Mouse (Mus musculus): ENCODE measurements around the gene Plekhb2. TPM values are rescaled to one million over a fixed set of nuclear protein-coding genes. Genes with fewer than 3 reads are reported as not detected.
A peak's percentile ranks its signal among the peaks of the same experiment; 100 is the strongest.

Plekhb2 gene
- total and polyA plus RNA-seq, 3 experiments = 72.7 to 117 (median 102) TPM

- Histone ChIP-seq H3K4me3 (no peak overlapping the region), H3K9ac (ENCODE audit: low read depth, low read length) (no peak overlapping the region), H3K36me3 (ENCODE audit: control insufficient read depth, insufficient read depth, low read length) (no peaks in the 10 kb centered on the region), H3K79me2 (replicated peaks; ENCODE audit: control insufficient read depth, insufficient read depth, low read length) (no peaks in the 10 kb centered on the region), H3K4me1 (ENCODE audit: control insufficient read depth, insufficient read depth, low read length) (no peaks in the 10 kb centered on the region), H3K27me3 (ENCODE audit: control insufficient read depth, insufficient read depth, low read length) (no peaks in the 10 kb centered on the region), H3K27ac (no peak overlapping the region)
- intact Hi-C loops (cut with DNase I) = no loop called here
- TF ChIP-seq EP300 (IDR thresholded peaks at IDR 0.05; ENCODE audit: insufficient read depth, low read depth, low read length) (no peak), CTCF (IDR thresholded peaks at IDR 0.05) (no peak), POLR2A (IDR thresholded peaks at IDR 0.05; ENCODE audit: insufficient read depth, low read depth, low read length) (no peak)
- DNase-seq = no peak
- whole genome bisulfite sequencing = 93% methylated on average over 9 of the region's 9 CpGs
Measured at GRCm38 (mm10) chr1:34871170-34871569, 21.4 kb downstream of the Plekhb2 start.

- H3K9ac ChIP-seq (ENCODE audit: low read depth, low read length) = no peak overlapping the region
- H3K27me3 ChIP-seq (ENCODE audit: control insufficient read depth, insufficient read depth, low read length) = no peaks in the 10 kb centered on the region
- no peak overlapping the region for H3K27ac ChIP-seq
- H3K4me1 ChIP-seq (ENCODE audit: control insufficient read depth, insufficient read depth, low read length) = no peaks in the 10 kb centered on the region
- H3K79me2 ChIP-seq (replicated peaks; ENCODE audit: control insufficient read depth, insufficient read depth, low read length) = no peaks in the 10 kb centered on the region
- H3K4me3 ChIP-seq = no peak overlapping the region
- TF ChIP-seq CTCF (IDR thresholded peaks at IDR 0.05) (no peak), EP300 (IDR thresholded peaks at IDR 0.05; ENCODE audit: insufficient read depth, low read depth, low read length) (no peak), POLR2A (IDR thresholded peaks at IDR 0.05; ENCODE audit: insufficient read depth, low read depth, low read length) (no peak)
- intact Hi-C loops (cut with DNase I) = no loop called here
- no peak for DNase-seq
- 72% methylated on average over 5 of the region's 5 CpGs for WGBS
- no peaks in the 10 kb centered on the region for H3K36me3 ChIP-seq (ENCODE audit: control insufficient read depth, insufficient read depth, low read length)
Measured at GRCm38 (mm10) chr1:34873551-34873950, 23.8 kb downstream of the Plekhb2 start.

DNA sequence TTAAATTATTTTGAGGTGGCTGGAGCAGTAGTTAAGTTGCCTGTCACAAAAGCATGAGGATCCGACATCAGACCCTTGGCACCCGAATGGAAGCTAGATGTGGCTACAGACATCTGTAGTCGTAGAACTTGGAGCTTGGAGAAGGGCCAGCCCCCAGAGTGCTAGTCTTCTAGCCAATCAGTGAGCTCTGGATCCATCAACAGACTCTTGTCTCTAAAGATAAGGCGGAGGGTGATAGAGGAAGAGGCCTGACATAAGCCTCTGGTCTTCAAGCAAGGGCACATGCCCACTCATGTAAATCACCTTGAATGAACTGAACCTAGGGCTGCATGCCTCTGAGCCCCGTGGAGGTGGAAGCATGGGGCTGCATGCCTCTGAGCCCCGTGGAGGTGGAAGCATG lies 29.8 kb downstream of the Plekhb2 start:
- no peak overlapping the region for H3K9ac ChIP-seq (ENCODE audit: low read depth, low read length)
- no peaks in the 10 kb centered on the region for H3K79me2 ChIP-seq (replicated peaks; ENCODE audit: control insufficient read depth, insufficient read depth, low read length)
- DNase-seq = no peak
- no peak for TF ChIP-seq POLR2A (IDR thresholded peaks at IDR 0.05; ENCODE audit: insufficient read depth, low read depth, low read length)
- H3K4me3 ChIP-seq = no peak overlapping the region
- no peaks in the 10 kb centered on the region for H3K27me3 ChIP-seq (ENCODE audit: control insufficient read depth, insufficient read depth, low read length)
- 49% methylated on average over 6 of the region's 6 CpGs for WGBS
- H3K36me3 ChIP-seq (ENCODE audit: control insufficient read depth, insufficient read depth, low read length) = no peaks in the 10 kb centered on the region
- intact Hi-C loops (cut with DNase I) = no loop called here
- no peak overlapping the region for H3K27ac ChIP-seq
- no peaks in the 10 kb centered on the region for H3K4me1 ChIP-seq (ENCODE audit: control insufficient read depth, insufficient read depth, low read length)

GRCm38 (mm10) chr1:34883776-34884175 lies 34.0 kb downstream of the Plekhb2 start:
- TF ChIP-seq CTCF (IDR thresholded peaks at IDR 0.05) (no peak), EP300 (IDR thresholded peaks at IDR 0.05; ENCODE audit: insufficient read depth, low read depth, low read length) (no peak), POLR2A (IDR thresholded peaks at IDR 0.05; ENCODE audit: insufficient read depth, low read depth, low read length) (no peak)
- H3K36me3 ChIP-seq (ENCODE audit: control insufficient read depth, insufficient read depth, low read length) = no peaks in the 10 kb centered on the region
- H3K4me3 ChIP-seq = no peak overlapping the region
- intact Hi-C loops (cut with DNase I) = no loop called here
- no peaks in the 10 kb centered on the region for H3K79me2 ChIP-seq (replicated peaks; ENCODE audit: control insufficient read depth, insufficient read depth, low read length)
- no peaks in the 10 kb centered on the region for H3K27me3 ChIP-seq (ENCODE audit: control insufficient read depth, insufficient read depth, low read length)
- DNase-seq = peak in 1 of 2 experiments; percentile 1
- no peak overlapping the region for H3K9ac ChIP-seq (ENCODE audit: low read depth, low read length)
- H3K27ac ChIP-seq = no peak overlapping the region
- H3K4me1 ChIP-seq (ENCODE audit: control insufficient read depth, insufficient read depth, low read length) = no peaks in the 10 kb centered on the region

- Histone ChIP-seq H3K4me3 (no peak overlapping the region), H3K27ac (no peak overlapping the region), H3K9ac (ENCODE audit: low read depth, low read length) (no peak overlapping the region), H3K4me1 (ENCODE audit: control insufficient read depth, insufficient read depth, low read length) (no peaks in the 10 kb centered on the region), H3K27me3 (ENCODE audit: control insufficient read depth, insufficient read depth, low read length) (peaks cover 2% of the 10 kb centered on the region), H3K79me2 (replicated peaks; ENCODE audit: control insufficient read depth, insufficient read depth, low read length) (no peaks in the 10 kb centered on the region), H3K36me3 (ENCODE audit: control insufficient read depth, insufficient read depth, low read length) (no peaks in the 10 kb centered on the region)
- no peak for DNase-seq
- TF ChIP-seq EP300 (IDR thresholded peaks at IDR 0.05; ENCODE audit: insufficient read depth, low read depth, low read length) = no peak
- TF ChIP-seq POLR2A (IDR thresholded peaks at IDR 0.05; ENCODE audit: insufficient read depth, low read depth, low read length) = no peak
- peak; percentile 69 for TF ChIP-seq CTCF (IDR thresholded peaks at IDR 0.05)
- intact Hi-C loops (cut with DNase I) = loop anchor here (10.0 kb wide), 1 partner anchor 247 kb away; no protein-coding TSS in a partner anchor
- 44% methylated on average over 14 of the region's 14 CpGs for WGBS
Measured at GRCm38 (mm10) chr1:34891559-34892289, 41.9 kb downstream of the Plekhb2 start.

DNA sequence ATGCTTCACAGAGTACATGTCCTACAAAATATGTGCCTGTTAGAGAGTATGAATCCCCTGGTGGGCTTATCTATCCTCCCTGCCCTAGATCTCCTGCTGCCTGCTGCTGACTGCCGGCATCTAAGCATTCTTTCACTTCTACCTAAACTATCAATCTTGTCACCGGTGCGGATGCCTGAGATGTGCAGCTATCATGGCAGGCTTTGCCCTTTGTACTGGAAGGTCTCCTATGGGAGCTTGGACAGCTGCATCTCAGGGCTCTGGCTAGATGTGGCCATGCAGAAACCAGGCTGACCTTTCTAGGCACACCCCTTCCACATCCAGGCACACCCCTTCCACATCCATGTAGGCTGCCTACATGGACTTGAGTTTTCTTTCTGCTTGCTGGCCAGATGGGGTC lies 42.7 kb downstream of the Plekhb2 start:
- Histone ChIP-seq H3K9ac (ENCODE audit: low read depth, low read length) (no peak overlapping the region), H3K4me3 (no peak overlapping the region), H3K4me1 (ENCODE audit: control insufficient read depth, insufficient read depth, low read length) (no peaks in the 10 kb centered on the region), H3K36me3 (ENCODE audit: control insufficient read depth, insufficient read depth, low read length) (no peaks in the 10 kb centered on the region), H3K27ac (no peak overlapping the region), H3K27me3 (ENCODE audit: control insufficient read depth, insufficient read depth, low read length) (peaks cover 2% of the 10 kb centered on the region), H3K79me2 (replicated peaks; ENCODE audit: control insufficient read depth, insufficient read depth, low read length) (no peaks in the 10 kb centered on the region)
- WGBS = 66% methylated on average over 3 of the region's 3 CpGs
- intact Hi-C loops (cut with DNase I) = loop anchor here (10.0 kb wide), 1 partner anchor 248 kb away; no protein-coding TSS in a partner anchor
- no peak for DNase-seq
- TF ChIP-seq POLR2A (IDR thresholded peaks at IDR 0.05; ENCODE audit: insufficient read depth, low read depth, low read length) (no peak), EP300 (IDR thresholded peaks at IDR 0.05; ENCODE audit: insufficient read depth, low read depth, low read length) (no peak), CTCF (IDR thresholded peaks at IDR 0.05) (no peak)
